Mouse (Mus musculus) hindbrain, embryonic 10.5 days (tissue): ENCODE measurements at regions not wholly inside any gene's neighbourhood (a gene's known extent, or its start where the extent isn't known, plus 50 kb on each side); places are given as distances from the start of the nearest gene placed in this dataset.

Source experiments
- DNase-seq: peaks from one replicate; pipeline ENCODE4 v3.0.0-alpha.2; 2017; ENCODE audit warnings: low spot score
- H3K27ac ChIP-seq: fragments of 300-500 bp; sonication (generic); 2 replicates; pipeline ENCODE4 v1.5.1; 2016; ENCODE audit warnings: mild to moderate bottlenecking, moderate library complexity
- H3K27me3 ChIP-seq: fragments of 300-500 bp; sonication (generic); 2 replicates; pipeline ENCODE4 v1.6.1; 2016; ENCODE audit warnings: mild to moderate bottlenecking; ENCODE audit not compliant: poor library complexity, insufficient read depth, severe bottlenecking
- H3K36me3 ChIP-seq: fragments of 300-500 bp; sonication (generic); 2 replicates; pipeline ENCODE4 v1.6.1; 2016; ENCODE audit warnings: mild to moderate bottlenecking, moderate library complexity
- H3K4me1 ChIP-seq: fragments of 300-500 bp; sonication (generic); replicated peaks from 2 replicates; pipeline ENCODE4 v1.6.1; 2016; ENCODE audit warnings: mild to moderate bottlenecking
- H3K4me3 ChIP-seq: fragments of 300-500 bp; sonication (generic); 2 replicates; pipeline ENCODE4 v1.5.1; 2016; ENCODE audit warnings: mild to moderate bottlenecking, moderate library complexity
- H3K9me3 ChIP-seq: fragments of 300-500 bp; sonication (generic); 2 replicates; pipeline ENCODE4 v1.6.1; 2016; ENCODE audit warnings: mild to moderate bottlenecking, moderate library complexity
- WGBS: fragments of 180-500 bp; shearing (Covaris S2); methylation state at CpG from one replicate; pipeline ENCODE4 v1.1.7; 2016; 5-methylcytosine and 5-hydroxymethylcytosine counted together

GRCm38 (mm10) chr2:144176508-144177170, 93.8 kb upstream of the Mgme1 start:
- no peak overlapping the region for H3K27ac ChIP-seq
- WGBS: 94% methylated on average over 9 of the region's 9 CpGs
- no peak overlapping the region for H3K4me3 ChIP-seq
- no peaks in the 10 kb centered on the region for H3K9me3 ChIP-seq
- DNase-seq: no peak
- no peaks in the 10 kb centered on the region for H3K27me3 ChIP-seq
- H3K36me3 ChIP-seq: no peaks in the 10 kb centered on the region
- peaks cover 15% of the 10 kb centered on the region for H3K4me1 ChIP-seq

- WGBS: 52% methylated on average over 6 of the region's 6 CpGs
- Histone ChIP-seq H3K4me1 (peaks cover 9% of the 10 kb centered on the region), H3K4me3 (no peak overlapping the region), H3K9me3 (no peaks in the 10 kb centered on the region), H3K27ac (no peak overlapping the region), H3K36me3 (no peaks in the 10 kb centered on the region), H3K27me3 (no peaks in the 10 kb centered on the region)
- no peak for DNase-seq
These were observed 93.2 kb upstream of the Mgme1 start for GRCm38 (mm10) chr2:144177268-144177667.

DNA sequence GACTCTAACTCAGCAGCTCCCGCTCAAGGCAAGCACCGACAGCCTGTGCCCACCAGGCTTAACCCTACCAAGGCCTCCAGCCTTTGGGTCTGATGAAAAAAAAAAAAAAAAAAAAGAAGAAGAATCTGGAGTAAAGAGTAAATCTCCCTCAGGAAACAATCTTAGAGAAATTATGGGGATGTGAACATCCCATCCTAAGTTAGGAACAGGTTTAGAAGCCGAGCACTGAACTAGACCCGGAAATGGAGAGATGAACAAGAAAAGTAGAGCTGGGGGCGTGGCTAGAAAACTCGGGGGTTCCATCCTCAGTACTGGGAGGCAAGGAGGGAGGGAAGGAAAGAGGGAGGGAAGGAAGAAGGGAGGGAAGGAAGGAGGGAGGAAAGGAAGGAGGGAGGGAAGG, 92.5 kb upstream of the Mgme1 start:
- H3K4me3 ChIP-seq: no peak overlapping the region
- no peak for DNase-seq
- no peaks in the 10 kb centered on the region for H3K36me3 ChIP-seq
- H3K4me1 ChIP-seq: 0 out of 2 replicates have a peak, but pooled peaks cover 9% of the 10 kb centered on the region
- no peaks in the 10 kb centered on the region for H3K9me3 ChIP-seq
- no peaks in the 10 kb centered on the region for H3K27me3 ChIP-seq
- WGBS: 78% methylated on average over 6 of the region's 6 CpGs
- no peak overlapping the region for H3K27ac ChIP-seq

GRCm38 (mm10) chr2:144182108-144182507, 88.4 kb upstream of the Mgme1 start:
- Histone ChIP-seq H3K9me3 (no peaks in the 10 kb centered on the region), H3K27ac (no peak overlapping the region), H3K36me3 (no peaks in the 10 kb centered on the region), H3K27me3 (no peaks in the 10 kb centered on the region), H3K4me3 (no peak overlapping the region), H3K4me1 (0 out of 2 replicates have a peak, but pooled peaks cover 8% of the 10 kb centered on the region)
- DNase-seq: no peak
- WGBS: 79% methylated on average over 5 of the region's 5 CpGs

- WGBS: 72% methylated on average over 7 of the region's 7 CpGs
- Histone ChIP-seq H3K4me3 (no peak overlapping the region), H3K27ac (no peak overlapping the region; the same call in 1 of the 2 replicates), H3K27me3 (no peaks in the 10 kb centered on the region), H3K9me3 (no peaks in the 10 kb centered on the region), H3K36me3 (no peaks in the 10 kb centered on the region), H3K4me1 (0 out of 2 replicates have a peak, but pooled peaks cover 4% of the 10 kb centered on the region)
- DNase-seq: no peak
These were observed 87.9 kb upstream of the Mgme1 start for GRCm38 (mm10) chr2:144182542-144182941.

DNA sequence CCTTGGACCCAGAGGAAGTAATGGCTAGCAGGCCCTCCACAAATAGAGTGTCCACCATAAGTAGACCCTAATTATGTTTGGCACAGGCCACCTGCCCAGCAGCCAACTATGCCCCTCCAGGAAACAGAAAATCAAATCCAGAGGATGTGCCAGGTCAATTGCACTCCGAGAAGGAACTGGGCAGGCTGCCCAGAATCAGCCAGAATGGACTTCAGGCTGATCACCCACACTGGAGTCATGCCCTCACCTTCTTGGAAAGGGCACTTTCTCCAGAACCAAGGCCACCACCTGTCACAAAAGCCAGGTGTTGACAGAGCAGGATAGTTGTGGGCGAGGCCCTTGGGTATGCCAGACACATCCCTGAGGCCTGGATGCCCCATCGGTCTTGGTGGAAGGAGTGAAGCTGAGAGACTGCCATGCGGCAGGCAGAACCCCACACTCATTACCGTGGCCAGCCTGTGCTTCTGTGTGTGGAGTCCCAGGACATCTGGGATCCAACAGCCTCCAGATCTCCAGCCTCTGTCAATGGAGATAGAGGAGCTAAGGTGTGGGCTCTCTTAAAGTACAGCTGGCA, 87.0 kb upstream of the Mgme1 start:
- H3K4me3 ChIP-seq: no peak overlapping the region
- no peaks in the 10 kb centered on the region for H3K36me3 ChIP-seq
- 86% methylated on average over 5 of the region's 5 CpGs for WGBS
- H3K9me3 ChIP-seq: no peaks in the 10 kb centered on the region
- 0 out of 2 replicates have a peak, but pooled peaks cover 5% of the 10 kb centered on the region for H3K4me1 ChIP-seq
- no peak overlapping the region for H3K27ac ChIP-seq
- no peaks in the 10 kb centered on the region for H3K27me3 ChIP-seq
- no peak for DNase-seq

GRCm38 (mm10) chr2:144185175-144185574, 85.3 kb upstream of the Mgme1 start:
- Histone ChIP-seq H3K27me3 (peaks cover under 1% of the 10 kb centered on the region; the same call in 1 of the 2 replicates), H3K9me3 (no peaks in the 10 kb centered on the region), H3K36me3 (no peaks in the 10 kb centered on the region), H3K4me1 (peaks cover 17% of the 10 kb centered on the region; the same call in 1 of the 2 replicates), H3K4me3 (no peak overlapping the region), H3K27ac (no peak overlapping the region)
- 95% methylated on average over 3 of the region's 3 CpGs for WGBS
- no peak for DNase-seq

DNA sequence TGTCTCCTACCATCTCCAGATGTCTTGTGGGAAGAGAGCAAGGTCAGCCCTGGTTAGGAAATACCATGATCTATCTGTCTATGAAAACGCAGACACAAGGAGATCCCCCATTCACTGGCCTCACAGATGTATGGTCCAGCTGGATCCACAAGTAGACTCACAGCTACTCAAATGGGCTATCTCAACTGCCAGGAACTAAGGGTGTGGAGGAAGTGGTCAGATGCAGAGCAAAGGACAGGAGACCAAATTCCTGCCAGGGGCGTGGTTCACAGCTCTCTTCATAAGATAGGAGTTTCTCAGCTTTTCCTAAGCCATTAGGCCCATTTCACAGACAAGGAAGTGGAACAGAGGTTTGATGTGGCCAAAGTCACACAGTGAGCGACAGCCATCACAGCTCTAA, 84.0 kb upstream of the Mgme1 start:
- Histone ChIP-seq H3K36me3 (no peaks in the 10 kb centered on the region), H3K27me3 (peaks cover 7% of the 10 kb centered on the region; the same call in 1 of the 2 replicates), H3K4me1 (peaks cover 17% of the 10 kb centered on the region; the same call in 1 of the 2 replicates), H3K27ac (no peak overlapping the region), H3K9me3 (no peaks in the 10 kb centered on the region), H3K4me3 (no peak overlapping the region)
- DNase-seq: no peak
- WGBS: 89% methylated on average over 3 of the region's 3 CpGs

DNA sequence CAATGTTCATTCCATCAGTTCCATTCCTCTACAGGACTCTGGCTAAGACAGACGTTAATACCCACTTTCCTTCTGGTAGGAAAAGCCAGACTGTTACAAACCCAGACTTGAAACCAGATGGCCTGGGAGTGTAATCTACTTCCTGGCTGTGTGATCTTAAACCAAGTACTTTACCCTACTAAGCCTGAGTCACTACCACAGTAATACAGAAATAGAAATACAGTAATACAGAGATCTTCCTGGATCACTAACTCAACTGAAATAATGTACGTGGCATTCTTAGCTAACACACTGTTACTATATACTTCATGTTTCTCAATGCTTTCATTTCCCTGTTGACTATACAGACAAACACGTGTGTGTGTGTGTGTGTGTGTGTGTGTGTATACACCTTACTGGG, 82.4 kb upstream of the Mgme1 start:
- H3K9me3 ChIP-seq: no peaks in the 10 kb centered on the region
- WGBS: 82% methylated on average over 3 of the region's 3 CpGs
- no peak overlapping the region for H3K4me3 ChIP-seq
- H3K36me3 ChIP-seq: no peaks in the 10 kb centered on the region
- peaks cover 13% of the 10 kb centered on the region; the same call in 1 of the 2 replicates for H3K4me1 ChIP-seq
- peaks cover 7% of the 10 kb centered on the region; the same call in 1 of the 2 replicates for H3K27me3 ChIP-seq
- H3K27ac ChIP-seq: no peak overlapping the region
- DNase-seq: no peak

DNA sequence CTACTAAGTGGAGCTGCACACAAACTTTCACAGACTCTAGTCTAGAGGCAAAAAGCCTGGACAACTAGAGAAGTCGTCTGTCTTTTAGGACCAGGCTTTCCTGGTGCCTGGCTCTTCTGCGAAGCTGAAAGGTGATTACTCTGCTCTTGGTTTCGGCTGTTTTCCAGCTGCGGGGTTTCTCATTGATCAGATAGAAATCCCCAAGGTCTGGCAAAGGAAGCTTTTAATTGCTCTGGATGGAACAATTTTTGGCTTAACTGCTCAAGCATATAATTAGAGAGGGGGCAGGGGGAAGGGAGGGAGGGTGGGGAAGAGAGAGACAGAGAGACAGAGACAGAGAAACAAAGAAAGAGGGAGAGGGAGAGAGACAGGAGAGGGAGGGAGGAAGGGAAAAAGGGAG, 82.0 kb upstream of the Mgme1 start:
- no peaks in the 10 kb centered on the region for H3K9me3 ChIP-seq
- peaks cover 13% of the 10 kb centered on the region; the same call in 1 of the 2 replicates for H3K4me1 ChIP-seq
- H3K27ac ChIP-seq: no peak overlapping the region
- DNase-seq: no peak
- no peaks in the 10 kb centered on the region for H3K36me3 ChIP-seq
- 41% methylated on average over 4 of the region's 4 CpGs for WGBS
- H3K4me3 ChIP-seq: no peak overlapping the region
- H3K27me3 ChIP-seq: peaks cover 7% of the 10 kb centered on the region; the same call in 1 of the 2 replicates

GRCm38 (mm10) chr2:144189756-144190155, 80.7 kb upstream of the Mgme1 start:
- 79% methylated on average over 7 of the region's 7 CpGs for WGBS
- H3K4me3 ChIP-seq: no peak overlapping the region
- H3K27me3 ChIP-seq: peaks cover 7% of the 10 kb centered on the region; the same call in 1 of the 2 replicates
- H3K27ac ChIP-seq: no peak overlapping the region
- H3K36me3 ChIP-seq: no peaks in the 10 kb centered on the region
- no peak for DNase-seq
- peaks cover 13% of the 10 kb centered on the region for H3K4me1 ChIP-seq
- H3K9me3 ChIP-seq: no peaks in the 10 kb centered on the region

DNA sequence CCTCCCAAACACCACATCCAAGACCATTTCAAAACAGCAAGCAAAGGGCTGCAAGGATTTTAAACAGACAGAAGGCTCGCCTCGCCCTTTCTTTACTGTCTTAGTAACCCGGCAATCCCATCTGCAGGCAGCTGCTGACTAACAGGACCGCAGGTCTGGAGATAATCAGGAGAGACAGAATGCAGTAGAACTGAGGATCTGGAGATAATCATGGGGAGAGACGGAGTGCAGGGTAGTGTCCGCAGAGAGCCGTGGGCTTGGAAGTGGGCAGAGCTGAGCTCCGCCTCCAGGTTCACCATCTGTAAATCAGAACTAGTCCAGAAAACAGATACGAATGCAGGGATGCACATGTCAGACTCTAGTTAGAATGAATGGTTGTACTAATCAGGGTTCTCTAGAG, 79.4 kb upstream of the Mgme1 start:
- WGBS: 85% methylated on average over 9 of the region's 9 CpGs
- H3K27me3 ChIP-seq: peaks cover 10% of the 10 kb centered on the region
- H3K36me3 ChIP-seq: no peaks in the 10 kb centered on the region
- no peaks in the 10 kb centered on the region for H3K9me3 ChIP-seq
- peaks cover 17% of the 10 kb centered on the region for H3K4me1 ChIP-seq
- no peak for DNase-seq
- H3K4me3 ChIP-seq: no peak overlapping the region
- H3K27ac ChIP-seq: no peak overlapping the region

GRCm38 (mm10) chr2:144191707-144192106, 78.8 kb upstream of the Mgme1 start:
- Histone ChIP-seq H3K9me3 (no peaks in the 10 kb centered on the region), H3K36me3 (no peaks in the 10 kb centered on the region), H3K4me3 (no peak overlapping the region), H3K4me1 (peaks cover 17% of the 10 kb centered on the region), H3K27ac (no peak overlapping the region), H3K27me3 (peaks cover 12% of the 10 kb centered on the region)
- WGBS: 77% methylated on average over 4 of the region's 4 CpGs
- no peak for DNase-seq
